Mouse (Mus musculus) spleen, postnatal 10 days (tissue): ENCODE data around the gene Ptprn2.

Source experiments
- DNase-seq, 2 experiments: peaks; one replicate each; pipeline ENCODE4 v3.0.0; 2021 to 2022; ENCODE audit warnings: low spot score in 2 of 2

Gene Ptprn2

GRCm38 (mm10) chr12:116892584-116892983, 407.1 kb downstream of the Ptprn2 start:
- DNase-seq, result no peak

- no peak for DNase-seq
Measured at GRCm38 (mm10) chr12:116896651-116897050, 411.1 kb downstream of the Ptprn2 start.

- DNase-seq, result no peak
Measured at GRCm38 (mm10) chr12:116901773-116902172, 416.3 kb downstream of the Ptprn2 start.

GRCm38 (mm10) chr12:116907424-116907823, 421.9 kb downstream of the Ptprn2 start:
- no peak for DNase-seq

- no peak for DNase-seq
Measured at GRCm38 (mm10) chr12:116908668-116909067, 423.1 kb downstream of the Ptprn2 start.

- DNase-seq, result no peak
Measured at GRCm38 (mm10) chr12:116916776-116917175, 431.3 kb downstream of the Ptprn2 start.

GRCm38 (mm10) chr12:116919185-116919584, 433.7 kb downstream of the Ptprn2 start:
- no peak for DNase-seq

GRCm38 (mm10) chr12:116919691-116920526, 434.4 kb downstream of the Ptprn2 start:
- DNase-seq, result no peak

- DNase-seq, result no peak
Measured at GRCm38 (mm10) chr12:116927115-116927514, 441.6 kb downstream of the Ptprn2 start.

GRCm38 (mm10) chr12:116927516-116927915, 442.0 kb downstream of the Ptprn2 start:
- DNase-seq, result no peak

- DNase-seq, result no peak
Measured at GRCm38 (mm10) chr12:116938158-116938854, 452.8 kb downstream of the Ptprn2 start.

- DNase-seq, result no peak
Measured at GRCm38 (mm10) chr12:116943883-116944282, 458.4 kb downstream of the Ptprn2 start.

- no peak for DNase-seq
Measured at GRCm38 (mm10) chr12:116948151-116948928, 462.8 kb downstream of the Ptprn2 start.

GRCm38 (mm10) chr12:116949726-116950125, 464.2 kb downstream of the Ptprn2 start:
- DNase-seq, result no peak

- DNase-seq, result no peak
Measured at GRCm38 (mm10) chr12:116952452-116953205, 467.1 kb downstream of the Ptprn2 start.

- DNase-seq, result no peak
Measured at GRCm38 (mm10) chr12:116959164-116959563, 473.6 kb downstream of the Ptprn2 start.

- no peak for DNase-seq
Measured at GRCm38 (mm10) chr12:116963906-116964305, 478.4 kb downstream of the Ptprn2 start.

GRCm38 (mm10) chr12:116968215-116968939, 482.9 kb downstream of the Ptprn2 start:
- no peak for DNase-seq

GRCm38 (mm10) chr12:116975547-116975946, 490.0 kb downstream of the Ptprn2 start:
- no peak for DNase-seq

GRCm38 (mm10) chr12:116976981-116977380, 491.5 kb downstream of the Ptprn2 start:
- no peak for DNase-seq

- DNase-seq, result peak in 1 of 2 experiments; percentile 19
Measured at GRCm38 (mm10) chr12:116978201-116978600, 492.7 kb downstream of the Ptprn2 start.
